Comparison of ENCODE assay signal across 8 mouse cellular contexts in genomic region chr13:51756563-51756962, GRCm38 (mm10). TPM values are rescaled to one million over a fixed set of nuclear protein-coding genes. Genes with fewer than 3 reads are reported as not detected.
DNase-seq lines count a peak whose midpoint lies in the region; TF ChIP-seq lines count a peak whose summit lies in the region.

No protein-coding gene starts in this region.

- DNase-seq in heart, adult 2 months, result peak; percentile 36 to 52
- DNase-seq in heart, postnatal 36 days, result no peak
- DNase-seq in ES-CJ7 (ENCODE audit: low read depth, low spot score) (peak; percentile 53), adipocyte (ENCODE audit: low spot score) (no peak)
- peak; percentile 85 for DNase-seq in induced T-regulatory cell, adult 2 months (ENCODE audit: low read depth)
- DNase-seq in naive thymus-derived CD4-positive, alpha-beta T cell, adult 2 months (ENCODE audit: low read depth), result peak; percentile 65
- no peak for DNase-seq in frontal cortex, postnatal 14 days (ENCODE audit: low spot score in 2 of 2)
- no peak for DNase-seq in forebrain, embryonic 10.5 days (ENCODE audit: extremely low spot score, low spot score)

- TF ChIP-seq EP300 in heart, adult 2 months (IDR thresholded peaks at IDR 0.05; ENCODE audit: insufficient read depth, low read depth, low read length), result no peak

- no peaks in the 10 kb centered on the region for H3K27me3 ChIP-seq in heart, adult 2 months (ENCODE audit: control insufficient read depth, insufficient read depth, low read length)
- no peaks in the 10 kb centered on the region for H3K27me3 ChIP-seq in forebrain, embryonic 10.5 days (ENCODE audit: poor library complexity, severe bottlenecking)

- H3K36me3 ChIP-seq in heart, adult 2 months (ENCODE audit: control insufficient read depth, insufficient read depth, low read length), result no peaks in the 10 kb centered on the region
- no peaks in the 10 kb centered on the region for H3K36me3 ChIP-seq in forebrain, embryonic 10.5 days (replicated peaks)

- intact Hi-C loops in heart, adult 2 months (cut with DNase I), result no loop called here
- intact Hi-C loops in heart, postnatal 36 days (cut with DNase I), result no loop called here

- H3K4me1 ChIP-seq in heart, adult 2 months (ENCODE audit: control insufficient read depth, insufficient read depth, low read length), result peaks cover 12% of the 10 kb centered on the region
- peaks cover 74% of the 10 kb centered on the region for H3K4me1 ChIP-seq in forebrain, embryonic 10.5 days

- no peak for TF ChIP-seq POLR2A in heart, adult 2 months (IDR thresholded peaks at IDR 0.05; ENCODE audit: insufficient read depth, low read depth, low read length)

- no peak for TF ChIP-seq CTCF in heart, adult 2 months (IDR thresholded peaks at IDR 0.05)

- H3K4me3 ChIP-seq in heart, adult 2 months, result no peak overlapping the region
- no peak overlapping the region for H3K4me3 ChIP-seq in forebrain, embryonic 10.5 days

- no peaks in the 10 kb centered on the region for H3K9me3 ChIP-seq in forebrain, embryonic 10.5 days

- H3K79me2 ChIP-seq in heart, adult 2 months (replicated peaks; ENCODE audit: control insufficient read depth, insufficient read depth, low read length), result no peaks in the 10 kb centered on the region

- H3K27ac ChIP-seq in heart, adult 2 months, result peak overlapping the region; percentile 7; the same call in 1 of the 2 replicates
- H3K27ac ChIP-seq in forebrain, embryonic 10.5 days, result no peak overlapping the region

- 25% methylated on average over 3 of the region's 3 CpGs for WGBS in heart, adult 2 months
- 63% methylated on average over 3 of the region's 3 CpGs for WGBS in forebrain, embryonic 10.5 days

- H3K9ac ChIP-seq in heart, adult 2 months (ENCODE audit: low read depth, low read length), result no peak overlapping the region

RNA-seq across cellular contexts. Expression of gene Sema4d, which starts 37.0 kb away (rescaled TPM):
- total RNA-seq in heart, adult 2 months (2021), result 10 to 100 TPM; 52.2 to 67.6 TPM
- polyA plus RNA-seq in heart, adult 2 months (2012; rRNA removed), result 51.7 and 52.2 TPM in 2 replicates
- total RNA-seq in heart, postnatal 36 days (2021), result 10 to 100 TPM; 69.8 to 77.5 TPM
- 8.0 and 8.4 TPM in 2 replicates for polyA plus RNA-seq in forebrain, embryonic 10.5 days (2016; fragmentation: Nextera tagmentation; extraction: Ambion mirVana)

Comparison
In these comparisons a context has a peak if more than half of its experiments do, and no peak if none do; other contexts are left out.
1. DNase-seq: peak in heart, adult 2 months (2 of 2), ES-CJ7 (single experiment), induced T-regulatory cell, adult 2 months (single experiment) and naive thymus-derived CD4-positive, alpha-beta T cell, adult 2 months (single experiment); none in heart, postnatal 36 days (0 of 2), frontal cortex, postnatal 14 days (0 of 2), forebrain, embryonic 10.5 days (single experiment) and adipocyte (single experiment).